Comparison of ENCODE assay signal across 14 mouse cellular contexts in the genomic region with DNA sequence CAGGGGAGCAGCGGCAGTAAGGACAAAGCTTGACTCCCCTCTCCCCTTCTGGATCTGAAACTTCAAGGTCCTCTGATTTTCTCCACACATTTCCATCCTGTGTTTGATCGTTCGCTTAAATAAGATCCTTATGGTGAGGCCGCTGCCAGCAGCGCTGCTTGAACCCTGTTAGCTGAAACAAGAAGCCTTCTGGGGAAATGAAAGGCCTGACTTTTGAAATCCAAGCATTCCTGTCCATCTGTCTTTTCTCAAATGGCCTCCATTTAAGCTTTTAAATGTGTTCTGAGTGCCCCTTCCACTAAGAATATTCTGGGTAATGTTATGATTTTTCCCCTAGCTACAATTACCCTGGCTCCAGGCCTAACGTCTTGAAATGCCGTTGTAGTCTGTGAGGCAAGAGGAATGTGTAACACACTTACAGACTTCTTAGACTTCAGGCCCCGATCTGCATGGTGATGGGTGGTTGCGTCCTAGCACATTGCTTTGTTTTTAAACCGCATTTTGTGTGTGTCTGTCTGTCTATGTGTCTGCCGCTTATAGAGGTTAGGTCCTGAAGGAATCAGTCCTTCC. TPM values are rescaled to one million over a fixed set of nuclear protein-coding genes. Genes with fewer than 3 reads are reported as not detected.
DNase-seq lines count a peak whose midpoint lies in the region; ATAC-seq and TF ChIP-seq lines count a peak whose summit lies in the region.
"Had no signal": no experiment of that assay in that cellular context is flagged by ENCODE, and none has a peak within 500 bp of the region (broad histone marks: within the 10 kb centered on the region; RNA-seq: fewer than 3 reads in every experiment).

No protein-coding gene starts in this region.

- TF ChIP-seq EP300 in liver, postnatal 0 days (IDR thresholded peaks at IDR 0.05; ENCODE audit: low read depth): no peak

- no peak overlapping the region for H3K4me3 ChIP-seq in left cerebral cortex, adult 2 months
- H3K4me3 ChIP-seq in embryonic facial prominence, embryonic 14.5 days (ENCODE audit: low read depth, low read length): no peak overlapping the region
- no peak overlapping the region for H3K4me3 ChIP-seq in limb, embryonic 14.5 days (replicated peaks; ENCODE audit: low read length)
- no peak overlapping the region for H3K4me3 ChIP-seq in liver, postnatal 0 days (ENCODE audit: low read depth, low read length)
- H3K4me3 ChIP-seq: megakaryocyte, embryonic 14.5 days had no signal

- H3K27ac ChIP-seq in left cerebral cortex, adult 2 months: peak overlapping the region; percentile 69
- peak overlapping the region; percentile 92 for H3K27ac ChIP-seq in embryonic facial prominence, embryonic 14.5 days (replicated peaks; ENCODE audit: low read depth, low read length)
- peak overlapping the region; percentile 94 for H3K27ac ChIP-seq in limb, embryonic 14.5 days (replicated peaks; ENCODE audit: low read depth, low read length)
- no peak overlapping the region for H3K27ac ChIP-seq in liver, postnatal 0 days (ENCODE audit: low read depth)

- peaks cover 40% of the 10 kb centered on the region for H3K4me1 ChIP-seq in embryonic facial prominence, embryonic 14.5 days (ENCODE audit: control insufficient read depth, insufficient read depth, low read length)
- H3K4me1 ChIP-seq in limb, embryonic 14.5 days (ENCODE audit: control insufficient read depth, insufficient read depth, low read length): peaks cover 56% of the 10 kb centered on the region
- H3K4me1 ChIP-seq in liver, postnatal 0 days (ENCODE audit: insufficient read depth): no peaks in the 10 kb centered on the region

- H3K9me3 ChIP-seq in embryonic facial prominence, embryonic 14.5 days (ENCODE audit: control insufficient read depth, low read length): no peaks in the 10 kb centered on the region
- H3K9me3 ChIP-seq in limb, embryonic 14.5 days (ENCODE audit: control insufficient read depth, low read length): no peaks in the 10 kb centered on the region
- H3K9me3 ChIP-seq in liver, postnatal 0 days (ENCODE audit: low read length): no peaks in the 10 kb centered on the region
- H3K9me3 ChIP-seq: megakaryocyte, embryonic 14.5 days had no signal

- peaks cover 55% of the 10 kb centered on the region for H3K36me3 ChIP-seq in embryonic facial prominence, embryonic 14.5 days (ENCODE audit: control insufficient read depth, insufficient read depth, low read length)
- H3K36me3 ChIP-seq in limb, embryonic 14.5 days (ENCODE audit: control insufficient read depth, insufficient read depth, low read length): peaks cover 60% of the 10 kb centered on the region
- H3K36me3 ChIP-seq in liver, postnatal 0 days (replicated peaks; ENCODE audit: insufficient read depth, low read length): peaks cover 65% of the 10 kb centered on the region

- H3K27me3 ChIP-seq in embryonic facial prominence, embryonic 14.5 days (replicated peaks; ENCODE audit: control insufficient read depth, insufficient read depth, low read length): no peaks in the 10 kb centered on the region
- no peaks in the 10 kb centered on the region for H3K27me3 ChIP-seq in limb, embryonic 14.5 days (ENCODE audit: control insufficient read depth, insufficient read depth, low read length)
- no peaks in the 10 kb centered on the region for H3K27me3 ChIP-seq in liver, postnatal 0 days (ENCODE audit: insufficient read depth, low read length)
- H3K27me3 ChIP-seq: megakaryocyte, embryonic 14.5 days had no signal

- intact Hi-C loops in left cerebral cortex, adult 2 months (cut with DNase I): no loop called here

- TF ChIP-seq POLR2A in limb, embryonic 14.5 days (IDR thresholded peaks at IDR 0.05; ENCODE audit: borderline replicate concordance, extremely low read depth, insufficient read depth, insufficient read length): no peak

- 34% methylated on average over 11 of the region's 11 CpGs for WGBS in embryonic facial prominence, embryonic 14.5 days
- 27% methylated on average over 11 of the region's 11 CpGs for WGBS in limb, embryonic 14.5 days
- WGBS in liver, postnatal 0 days (ENCODE audit: insufficient replicate concordance): 85% methylated on average over 11 of the region's 11 CpGs

- H3K4me2 ChIP-seq in embryonic facial prominence, embryonic 14.5 days (ENCODE audit: low read depth, low read length): 0 out of 2 replicates have a peak overlapping the region, but pooled peaks have one; percentile 8
- H3K4me2 ChIP-seq in limb, embryonic 14.5 days (replicated peaks; ENCODE audit: low read depth, low read length, severe bottlenecking): no peak overlapping the region
- H3K4me2 ChIP-seq in liver, postnatal 0 days (ENCODE audit: low read depth, low read length): no peak overlapping the region

- peak; percentile 60 for DNase-seq in embryo, embryonic 11 days
- no peak for DNase-seq in embryo, embryonic 10 days (ENCODE audit: low spot score)
- no peak for DNase-seq in left cerebral cortex, adult 2 months (ENCODE audit: extremely low spot score in 1 of 2, low spot score in 2 of 2)
- DNase-seq in left cerebral cortex, adult 11 months (ENCODE audit: low spot score): no peak
- DNase-seq in embryonic facial prominence, embryonic 14.5 days (ENCODE audit: low spot score): peak; percentile 94
- DNase-seq in limb, embryonic 14.5 days (ENCODE audit: low spot score): peak; percentile 84
- DNase-seq in liver, postnatal 0 days: no peak
- no peak for DNase-seq in adrenal gland, postnatal 4 days (ENCODE audit: low spot score in 2 of 2)
- DNase-seq: cerebellum, postnatal 14 days; forebrain, postnatal 0 days; heart, adult 18-20 months; left cerebral cortex, postnatal 4 days; thymus, adult 18-20 months had no signal

- peak; percentile 69 for ATAC-seq in embryonic facial prominence, embryonic 14.5 days (ENCODE audit: low read depth)
- ATAC-seq in limb, embryonic 14.5 days (ENCODE audit: low FRiP score, low read depth): peak; percentile 80
- no peak for ATAC-seq in liver, postnatal 0 days
- ATAC-seq: forebrain, postnatal 0 days had no signal

- no peak for TF ChIP-seq CTCF in left cerebral cortex, adult 2 months (IDR thresholded peaks at IDR 0.05)
- no peak for TF ChIP-seq CTCF in liver, postnatal 0 days (IDR thresholded peaks at IDR 0.05; ENCODE audit: low read depth)

- no peak overlapping the region; the same call in 1 of the 2 replicates for H3K9ac ChIP-seq in embryonic facial prominence, embryonic 14.5 days (ENCODE audit: low read depth, low read length)
- H3K9ac ChIP-seq in limb, embryonic 14.5 days (ENCODE audit: low read depth, low read length, severe bottlenecking): peak overlapping the region; percentile 40; the same call in 1 of the 2 replicates
- no peak overlapping the region for H3K9ac ChIP-seq in liver, postnatal 0 days (replicated peaks)
- H3K9ac ChIP-seq: forebrain, postnatal 0 days had no signal

RNA-seq across cellular contexts. Expression of a gene that starts 51.1 kb away (rescaled TPM):
- 10 to 100 TPM; 13.3 to 13.9 TPM for total RNA-seq in left cerebral cortex, adult 2 months (2021)
- polyA plus RNA-seq in embryonic facial prominence, embryonic 14.5 days (2014; fragmentation: Nextera tagmentation; extraction: Ambion mirVana): 10.9 and 12.3 TPM in 2 replicates
- polyA plus RNA-seq in limb, embryonic 14.5 days (2012; rRNA removed): 20.7 and 30.7 TPM in 2 replicates
- polyA plus RNA-seq in limb, embryonic 14.5 days (2014; fragmentation: Nextera tagmentation; extraction: Ambion mirVana): 12.9 and 15.4 TPM in 2 replicates
- polyA plus RNA-seq in liver, postnatal 0 days (2015; fragmentation: Nextera tagmentation; extraction: Ambion mirVana): 33.1 and 33.9 TPM in 2 replicates
- 10 to 100 TPM in 1 of 2 experiments, 1 to 10 TPM in 1; 9.8 to 10.6 TPM for total RNA-seq in adrenal gland, postnatal 4 days (2021)

RNA-seq across cellular contexts. Expression of a gene that starts 51.2 kb away (rescaled TPM):
- total RNA-seq in left cerebral cortex, adult 2 months (2021): 10 to 100 TPM; 27.2 to 27.9 TPM
- 68.6 and 78.9 TPM in 2 replicates for polyA plus RNA-seq in embryonic facial prominence, embryonic 14.5 days (2014; fragmentation: Nextera tagmentation; extraction: Ambion mirVana)
- polyA plus RNA-seq in limb, embryonic 14.5 days (2012; rRNA removed): 28.5 and 38.8 TPM in 2 replicates
- polyA plus RNA-seq in limb, embryonic 14.5 days (2014; fragmentation: Nextera tagmentation; extraction: Ambion mirVana): 84.8 and 98.0 TPM in 2 replicates
- polyA plus RNA-seq in liver, postnatal 0 days (2015; fragmentation: Nextera tagmentation; extraction: Ambion mirVana): 117 and 121 TPM in 2 replicates
- 10 to 100 TPM; 63.6 to 67.5 TPM for total RNA-seq in adrenal gland, postnatal 4 days (2021)

Comparison
In these comparisons a context has a peak if more than half of its experiments do, and no peak if none do; other contexts are left out.
1. DNase-seq: peak in embryo, embryonic 11 days (single experiment), embryonic facial prominence, embryonic 14.5 days (single experiment) and limb, embryonic 14.5 days (single experiment); none in embryo, embryonic 10 days (single experiment), left cerebral cortex, adult 2 months (0 of 2), left cerebral cortex, adult 11 months (single experiment), liver, postnatal 0 days (single experiment) and adrenal gland, postnatal 4 days (0 of 2).